In the genomic region with DNA sequence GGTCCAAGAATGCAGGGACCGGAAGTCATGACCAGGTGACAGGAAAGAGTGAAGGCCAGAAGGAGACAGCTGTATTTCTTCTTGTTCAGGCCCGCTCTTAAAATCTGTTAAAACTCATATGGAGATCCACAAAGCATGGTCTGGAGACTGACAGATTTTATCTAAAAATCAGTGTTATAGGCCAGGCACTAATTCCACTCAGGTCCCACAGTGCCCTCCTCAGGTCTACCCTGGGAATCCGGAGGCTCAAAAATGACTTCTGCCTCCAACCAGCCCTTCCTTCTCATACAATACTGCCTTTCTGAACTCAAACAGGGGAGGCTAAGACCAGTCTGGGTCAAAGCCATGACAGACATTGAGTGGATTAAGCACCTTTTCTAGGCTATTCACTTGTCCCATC, we compare ENCODE assay signal across 8 mouse cellular contexts.
A peak's percentile ranks its signal among the peaks of the same experiment; 100 is the strongest.
DNase-seq lines count a peak whose midpoint lies in the region; ATAC-seq lines count a peak whose summit lies in the region.
"Had no signal": no experiment of that assay in that cellular context is flagged by ENCODE, and none has a peak within 500 bp of the region (broad histone marks: within the 10 kb centered on the region; RNA-seq: fewer than 3 reads in every experiment).

No protein-coding gene starts in this region.

- no peak overlapping the region for H3K4me3 ChIP-seq in hindbrain, embryonic 13.5 days
- H3K4me3 ChIP-seq: heart, embryonic 15.5 days had no signal

- DNase-seq in left cerebral cortex, adult 11 months (ENCODE audit: low spot score), result peak; percentile 14
- DNase-seq in left cerebral cortex, adult 8-10 months (ENCODE audit: low spot score in 2 of 2), result no peak
- peak; percentile 82 for DNase-seq in adipocyte (ENCODE audit: low spot score)
- DNase-seq in cerebellum, adult 11-12 months, result peak; percentile 14
- DNase-seq in kidney, postnatal 36 days, result peak; percentile 53 to 73
- peak; percentile 12 for DNase-seq in thymus, postnatal 25 days

- no peak for ATAC-seq in hindbrain, embryonic 13.5 days (ENCODE audit: low FRiP score)

- H3K4me1 ChIP-seq in hindbrain, embryonic 13.5 days (replicated peaks), result no peaks in the 10 kb centered on the region
- H3K4me1 ChIP-seq: heart, embryonic 15.5 days had no signal

- H3K4me2 ChIP-seq in hindbrain, embryonic 13.5 days, result no peak overlapping the region
- H3K4me2 ChIP-seq: heart, embryonic 15.5 days had no signal

- 73% methylated on average over 3 of the region's 3 CpGs for WGBS in hindbrain, embryonic 13.5 days

- H3K36me3 ChIP-seq in hindbrain, embryonic 13.5 days, result no peaks in the 10 kb centered on the region
- H3K36me3 ChIP-seq: heart, embryonic 15.5 days had no signal

- H3K27ac ChIP-seq in hindbrain, embryonic 13.5 days, result no peak overlapping the region
- H3K27ac ChIP-seq: heart, embryonic 15.5 days had no signal

- peaks cover 5% of the 10 kb centered on the region for H3K9me3 ChIP-seq in hindbrain, embryonic 13.5 days
- H3K9me3 ChIP-seq: heart, embryonic 15.5 days had no signal

- H3K9ac ChIP-seq in hindbrain, embryonic 13.5 days, result no peak overlapping the region
- H3K9ac ChIP-seq: heart, embryonic 15.5 days had no signal

- H3K27me3 ChIP-seq in hindbrain, embryonic 13.5 days, result no peaks in the 10 kb centered on the region
- H3K27me3 ChIP-seq: heart, embryonic 15.5 days had no signal

Comparison
In these comparisons a context has a peak if more than half of its experiments do, and no peak if none do; other contexts are left out.
1. DNase-seq: peak in left cerebral cortex, adult 11 months (single experiment), adipocyte (single experiment), cerebellum, adult 11-12 months (single experiment), kidney, postnatal 36 days (2 of 2) and thymus, postnatal 25 days (single experiment); none in left cerebral cortex, adult 8-10 months (0 of 2).